Mouse (Mus musculus) bone marrow macrophage, adult 2 months (primary cell): ENCODE data around the gene Cabp4.

Source experiments
- CTCF ChIP-seq: IDR thresholded peaks from 2 replicates; pipeline ENCODE4 v1.5.1; 2012; ENCODE audit warnings: low read depth, mild to moderate bottlenecking, low read length, moderate library complexity
- POLR2A ChIP-seq: IDR thresholded peaks from 2 replicates; pipeline ENCODE4 v1.6.1; 2012; ENCODE audit warnings: mild to moderate bottlenecking, low read depth, low read length, borderline replicate concordance

DNA sequence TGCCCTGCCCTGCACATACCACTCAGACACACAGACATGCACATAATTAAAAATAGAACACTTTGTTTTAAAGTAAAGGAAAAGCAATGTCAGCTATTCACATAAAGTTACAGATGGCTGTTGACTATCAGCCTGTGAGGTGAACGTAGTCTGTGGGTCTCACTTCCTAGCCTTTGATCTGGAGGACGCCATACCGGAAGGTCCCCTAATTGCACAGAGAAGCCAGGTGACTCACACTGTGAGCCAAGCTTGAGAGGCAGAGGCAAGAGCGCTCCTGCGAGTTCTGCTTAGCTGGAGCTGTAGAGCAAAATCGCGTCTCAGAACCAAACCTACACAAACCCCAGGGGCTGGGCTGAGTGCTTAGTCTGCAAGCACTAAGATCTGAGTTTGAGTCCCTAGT lies 50.1 kb downstream of the Cabp4 start:
- TF ChIP-seq POLR2A (no peak), CTCF (no peak)
